Mouse (Mus musculus) right cerebral cortex, postnatal 4 days (tissue): ENCODE measurements at regions not wholly inside any gene's neighbourhood (a gene's known extent, or its start where the extent isn't known, plus 50 kb on each side); places are given as distances from the start of the nearest gene placed in this dataset.

ENCODE experiments used
- DNase-seq: peaks from one replicate; pipeline ENCODE4 v3.0.0-alpha.2; 2022

DNA sequence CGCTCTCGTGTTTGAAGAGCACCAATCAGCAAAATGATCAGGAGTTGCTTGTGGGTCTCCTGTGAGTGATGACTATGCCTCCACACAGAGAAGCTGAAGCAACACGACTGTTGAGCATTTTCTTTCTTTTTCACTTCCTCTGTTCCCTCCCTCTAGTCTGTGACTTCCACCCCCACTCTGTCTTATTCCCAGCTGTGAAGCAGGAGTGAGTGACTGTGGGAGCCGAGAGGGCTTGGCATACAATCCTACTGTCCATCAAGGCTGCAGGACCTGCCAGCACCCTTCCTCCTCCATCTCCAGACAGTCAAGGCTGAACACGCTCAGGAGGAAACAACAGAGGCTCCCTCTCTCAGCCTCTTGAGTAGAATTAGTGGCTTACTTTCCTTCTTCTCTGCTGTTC, 401.3 kb downstream of the Plcl1 start:
- DNase-seq, result no peak

- DNase-seq, result no peak
Observed at GRCm38 (mm10) chr1:55808724-55809519, 403.2 kb downstream of the Plcl1 start.

GRCm38 (mm10) chr1:55812486-55812885, 406.8 kb downstream of the Plcl1 start:
- DNase-seq, result no peak

DNA sequence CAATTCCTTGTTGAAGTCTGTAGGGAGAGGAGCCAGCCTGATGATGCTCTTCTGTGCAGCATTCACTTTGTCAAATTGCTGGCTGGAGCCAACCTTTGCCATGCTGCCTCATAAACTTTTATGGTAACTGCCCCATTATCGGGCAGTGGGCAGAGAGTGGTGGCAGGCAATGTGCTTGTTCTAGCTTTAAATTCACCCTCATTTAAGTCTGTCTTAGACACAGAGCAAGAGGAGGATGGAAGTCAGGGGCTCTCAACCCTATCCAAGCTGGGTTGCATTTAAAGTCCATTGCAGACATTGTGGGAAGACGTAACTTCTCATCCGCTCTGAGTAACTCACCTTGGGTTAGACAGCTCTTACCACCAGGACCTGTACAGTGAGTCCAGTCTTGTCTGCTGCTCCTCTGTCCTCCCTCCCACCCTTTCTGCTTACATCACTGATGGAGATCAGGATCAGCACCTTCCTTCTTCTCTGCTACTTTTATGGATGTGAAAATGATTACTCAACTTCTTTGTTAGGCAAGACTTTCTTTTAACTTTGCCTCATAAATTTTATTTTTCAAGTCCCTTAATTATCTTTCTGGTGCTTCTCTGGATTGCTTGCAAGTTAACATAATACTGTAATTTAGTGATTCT, 415.3 kb downstream of the Plcl1 start:
- no peak for DNase-seq

GRCm38 (mm10) chr1:55822599-55822998, 416.9 kb downstream of the Plcl1 start:
- DNase-seq, result no peak

DNA sequence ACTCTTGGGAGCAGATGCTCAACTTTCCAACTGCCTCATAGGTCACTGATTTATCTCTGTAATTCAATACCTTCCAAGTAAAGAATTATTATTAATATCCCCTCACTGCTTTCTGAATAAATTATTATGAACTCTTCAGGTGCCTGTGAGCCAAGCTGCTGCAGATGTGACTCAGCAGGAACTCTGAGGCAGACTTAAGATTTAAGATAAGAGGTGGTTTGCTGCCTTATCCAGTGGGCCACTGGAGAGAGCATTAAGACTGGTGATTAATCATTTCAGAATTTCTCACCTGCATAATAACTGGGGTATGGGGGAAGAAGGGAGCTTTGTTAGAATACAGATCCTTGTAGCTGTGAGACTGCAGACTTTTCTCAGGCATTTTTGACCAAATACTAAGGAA, 421.5 kb downstream of the Plcl1 start:
- no peak for DNase-seq

DNA sequence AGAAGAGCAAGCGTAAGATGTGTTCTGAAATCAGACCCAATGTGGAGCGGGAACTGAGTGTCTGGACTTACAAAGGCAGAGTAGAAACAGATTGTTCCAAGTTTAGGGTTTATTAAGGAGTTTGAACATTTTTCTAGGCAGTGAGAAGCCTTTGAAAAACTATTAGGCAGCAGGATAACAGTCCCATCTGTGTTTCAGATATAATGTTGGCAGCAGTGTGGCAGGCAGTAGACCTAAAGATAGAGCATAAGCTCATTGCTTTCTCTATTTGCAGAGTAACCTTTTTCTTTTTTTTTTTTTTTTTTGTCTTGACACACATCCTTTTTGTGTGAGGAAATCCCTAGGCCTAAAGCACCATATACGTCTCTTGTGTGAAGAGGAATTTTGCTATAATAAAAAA, 429.6 kb downstream of the Plcl1 start:
- no peak for DNase-seq

GRCm38 (mm10) chr1:55836750-55837149, 431.0 kb downstream of the Plcl1 start:
- no peak for DNase-seq

DNA sequence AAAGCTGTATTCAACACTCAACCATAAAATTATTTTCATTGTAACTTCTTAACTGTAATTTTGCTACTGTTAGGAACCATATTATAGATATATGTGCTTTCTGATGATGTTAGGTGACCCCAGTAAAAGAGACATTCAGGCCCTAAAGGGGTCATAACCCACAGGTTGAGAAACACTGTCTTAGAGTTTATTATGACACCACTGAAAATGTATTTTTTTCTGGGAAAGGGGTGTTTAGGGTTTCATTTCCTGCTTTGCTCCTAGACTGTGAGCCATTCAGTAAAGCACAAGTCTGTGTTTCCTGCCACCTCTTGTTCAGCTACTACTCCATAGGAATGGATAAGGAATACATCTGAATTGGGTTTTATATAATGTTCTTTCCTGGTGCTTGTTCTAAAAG, 431.6 kb downstream of the Plcl1 start:
- DNase-seq, result no peak

GRCm38 (mm10) chr1:55838168-55838567, 432.4 kb downstream of the Plcl1 start:
- peak; percentile 75 for DNase-seq

GRCm38 (mm10) chr1:55848806-55849205, 443.1 kb downstream of the Plcl1 start:
- no peak for DNase-seq

DNA sequence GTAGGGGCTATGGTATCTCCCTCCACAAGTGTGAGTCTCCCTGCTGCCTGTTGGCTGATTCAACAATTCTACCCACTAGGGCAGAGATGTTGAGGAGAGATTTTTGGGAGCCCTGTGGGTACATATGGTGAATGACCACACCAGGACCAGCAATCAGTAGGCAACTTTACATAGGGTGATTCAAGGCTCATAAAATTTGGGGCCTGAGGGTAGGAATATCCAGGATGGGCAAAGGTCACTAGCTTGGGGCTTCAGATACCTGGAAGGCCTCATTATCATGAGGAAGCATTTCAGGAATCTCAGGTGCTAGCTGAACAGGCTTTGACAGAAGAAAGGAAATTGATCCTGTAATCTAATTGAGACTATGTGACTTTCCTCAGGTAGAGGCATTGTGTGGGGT, 446.6 kb downstream of the Plcl1 start:
- DNase-seq, result no peak

GRCm38 (mm10) chr1:55859113-55859512, 453.4 kb downstream of the Plcl1 start:
- no peak for DNase-seq

- no peak for DNase-seq
Observed at GRCm38 (mm10) chr1:55863113-55863512, 457.4 kb downstream of the Plcl1 start.

DNA sequence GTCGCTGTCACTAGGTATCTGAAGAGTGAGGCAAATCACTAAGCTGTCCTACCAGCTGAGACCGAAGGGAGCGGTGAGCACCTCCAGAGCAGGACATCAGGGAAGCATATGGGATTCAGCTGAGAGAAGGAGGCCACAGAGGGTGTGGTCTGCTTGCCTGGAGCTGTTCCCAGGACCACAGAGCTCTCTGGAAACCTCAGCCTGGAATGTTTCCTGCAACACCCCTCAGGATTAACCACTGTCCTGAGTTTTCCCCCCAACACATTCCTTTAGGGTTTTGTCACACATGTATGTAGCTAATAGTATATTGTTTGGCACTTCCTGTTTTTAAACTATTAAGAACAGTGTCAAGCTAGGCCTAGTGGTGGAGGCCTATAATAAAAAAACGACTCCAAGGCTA, 459.6 kb downstream of the Plcl1 start:
- no peak for DNase-seq

- no peak for DNase-seq
Observed at GRCm38 (mm10) chr1:55866677-55867076, 461.0 kb downstream of the Plcl1 start.

DNA sequence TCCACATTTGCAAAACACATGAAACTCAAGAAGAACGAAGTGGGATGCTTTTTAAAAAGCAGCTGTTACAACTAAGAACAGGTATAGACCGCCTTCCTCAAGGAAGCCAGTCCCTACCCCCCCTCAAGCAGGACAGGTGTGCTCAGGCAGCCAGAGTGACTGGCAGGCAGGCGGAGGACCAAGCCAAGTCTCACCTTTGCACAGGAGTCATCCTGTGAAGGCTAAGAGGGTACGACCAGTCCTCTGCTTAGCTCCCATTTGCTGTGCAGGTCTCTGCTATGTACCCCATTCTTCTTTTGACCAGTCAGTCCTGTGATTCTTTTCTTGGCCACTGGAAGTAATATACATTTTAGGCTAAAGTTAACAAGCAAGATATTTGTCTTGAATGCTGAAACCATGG, 467.9 kb downstream of the Plcl1 start:
- no peak for DNase-seq

- peak; percentile 77 for DNase-seq
Observed at GRCm38 (mm10) chr1:55874143-55874867, 468.6 kb downstream of the Plcl1 start.

- DNase-seq, result no peak
Observed at GRCm38 (mm10) chr1:55874868-55875144, 469.1 kb downstream of the Plcl1 start.

GRCm38 (mm10) chr1:55884576-55884975, 478.9 kb downstream of the Plcl1 start:
- DNase-seq, result no peak

- DNase-seq, result peak; percentile 69
Observed at GRCm38 (mm10) chr1:55886383-55887070, 480.8 kb downstream of the Plcl1 start.

DNA sequence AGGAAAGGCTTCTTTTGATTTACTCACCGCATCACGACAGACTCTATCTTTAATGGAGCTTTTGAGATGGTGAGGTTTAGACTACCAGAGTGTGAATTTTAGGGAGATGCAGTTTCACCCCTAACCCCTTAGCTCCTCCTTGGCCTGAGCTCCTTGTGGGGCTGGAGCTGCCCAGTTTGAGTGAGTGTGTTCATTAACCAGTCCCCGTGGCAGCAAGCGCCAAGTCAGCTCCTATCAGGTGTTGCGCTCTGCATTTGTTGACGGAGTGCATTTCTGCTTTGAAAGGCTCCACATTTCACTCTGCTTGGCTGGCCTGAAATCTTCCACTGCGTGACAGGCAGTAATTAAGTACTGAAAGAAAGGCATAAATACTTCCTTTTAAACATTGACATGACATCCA, 481.7 kb downstream of the Plcl1 start:
- DNase-seq, result no peak

DNA sequence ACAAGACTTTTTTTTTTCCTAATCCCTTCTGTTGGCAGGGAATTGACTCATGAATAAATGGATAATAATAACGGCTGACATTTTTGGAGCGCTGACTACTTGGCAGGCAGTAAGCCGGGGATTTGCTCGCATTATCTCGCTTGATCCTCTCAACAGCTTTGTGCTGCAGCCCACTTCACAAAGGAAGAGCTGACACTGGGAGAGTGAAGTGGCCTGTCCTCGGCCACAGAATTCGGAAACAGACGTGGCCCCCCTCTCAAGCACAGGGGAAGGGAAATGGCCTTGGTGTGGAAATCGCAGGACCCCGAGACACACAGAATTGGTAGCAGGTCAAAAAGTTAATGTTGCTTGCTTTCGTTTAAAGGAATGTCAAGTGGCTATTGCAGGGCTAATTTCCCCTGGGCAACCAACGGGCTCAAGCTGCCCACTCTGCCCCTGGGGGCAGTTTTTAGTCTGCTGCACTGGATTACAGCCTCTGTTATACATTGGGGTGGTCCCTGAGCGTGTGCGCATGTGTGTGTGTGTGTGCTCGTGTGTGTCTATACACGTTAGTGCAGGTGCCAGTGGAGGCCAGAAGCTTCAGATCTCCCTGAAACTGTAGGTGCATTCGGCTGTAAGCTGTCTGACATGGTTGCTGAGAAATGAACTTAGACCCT, 483.1 kb downstream of the Plcl1 start:
- DNase-seq, result peak; percentile 25
